Mouse (Mus musculus) bone marrow, adult 2 months (tissue): ENCODE results near the gene Mymx.

Experiments
- CTCF ChIP-seq: fragments of 200-500 bp; IDR thresholded peaks from 2 replicates; pipeline ENCODE4 v1.5.1; 2011; ENCODE audit warnings: low read length, control low read depth; ENCODE audit not compliant: control insufficient read depth, insufficient read depth
- POLR2A ChIP-seq: fragments of 200-500 bp; IDR thresholded peaks from 2 replicates; pipeline ENCODE4 v1.6.1; 2011; ENCODE audit warnings: low read depth, mild to moderate bottlenecking, control low read depth, low read length, borderline replicate concordance; ENCODE audit not compliant: control insufficient read depth

GRCm38 (mm10) chr17:45596631-45597396, 5.1 kb downstream of the Mymx start:
- TF ChIP-seq CTCF, result peak; percentile 60
- no peak for TF ChIP-seq POLR2A
